Mouse (Mus musculus): ENCODE data around the gene Ube2n. TPM values are rescaled to one million over a fixed set of nuclear protein-coding genes. Genes with fewer than 3 reads are reported as not detected.

Ube2n gene
- polyA plus RNA-seq, 1 experiment from 2014 or later, result 432 TPM

DNA sequence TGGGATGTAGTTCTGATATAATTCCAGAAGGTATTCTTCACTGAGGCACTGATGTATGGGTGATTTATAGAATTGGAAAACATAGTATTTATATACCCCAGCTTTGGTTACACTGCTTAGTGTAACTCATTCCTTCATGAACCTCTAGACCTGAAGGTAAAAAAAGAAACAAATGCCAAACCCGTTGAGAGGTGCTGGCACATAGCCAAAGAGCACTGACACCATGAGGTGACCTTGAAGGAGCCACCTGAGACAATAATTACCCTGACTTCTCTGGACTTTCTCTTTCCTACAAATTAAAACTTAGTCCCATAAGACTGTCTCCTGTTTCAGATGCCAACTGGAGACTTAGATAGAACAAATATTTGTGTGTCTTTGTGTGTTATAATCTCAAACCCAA, 10.6 kb upstream of the Ube2n start:
- 0 out of 2 replicates have a peak, but pooled peaks cover 3% of the 10 kb centered on the region for H3K36me3 ChIP-seq
- WGBS, result 63% methylated on average over 1 of the region's 1 CpGs
- H3K9me3 ChIP-seq (replicated peaks), result no peaks in the 10 kb centered on the region
- H3K27ac ChIP-seq, result no peak overlapping the region
- H3K27me3 ChIP-seq (ENCODE audit: low read depth, poor library complexity, severe bottlenecking), result no peaks in the 10 kb centered on the region
- no peak overlapping the region for H3K4me3 ChIP-seq
- peaks cover 11% of the 10 kb centered on the region for H3K4me1 ChIP-seq
- no peak for DNase-seq (ENCODE audit: low spot score)

DNA sequence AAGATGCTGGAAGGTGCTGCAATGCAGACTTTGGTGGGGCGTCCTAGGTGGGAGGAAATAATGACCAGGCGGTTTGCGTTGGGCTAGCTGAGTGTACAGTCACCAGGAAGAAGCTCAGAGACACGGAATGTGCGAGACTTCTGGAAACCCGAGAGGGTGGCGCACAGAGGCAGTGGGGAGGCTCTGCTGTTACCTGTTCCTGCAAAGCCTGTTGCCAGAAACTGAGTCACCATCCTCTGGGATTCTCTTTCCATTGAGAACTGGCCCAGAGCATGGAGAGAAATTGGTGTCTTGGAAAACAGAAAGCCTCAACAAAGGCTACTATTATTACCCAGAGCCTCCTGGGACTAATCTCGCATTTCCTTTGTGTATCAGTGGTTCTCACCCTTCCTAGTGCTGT, 6.8 kb upstream of the Ube2n start:
- no peak for DNase-seq (ENCODE audit: low spot score)
- H3K27ac ChIP-seq, result no peak overlapping the region
- H3K36me3 ChIP-seq, result no peaks in the 10 kb centered on the region
- H3K27me3 ChIP-seq (ENCODE audit: low read depth, poor library complexity, severe bottlenecking), result no peaks in the 10 kb centered on the region
- WGBS, result 84% methylated on average over 8 of the region's 8 CpGs
- no peaks in the 10 kb centered on the region for H3K4me1 ChIP-seq
- H3K4me3 ChIP-seq, result no peak overlapping the region
- H3K9me3 ChIP-seq (replicated peaks), result no peaks in the 10 kb centered on the region

DNA sequence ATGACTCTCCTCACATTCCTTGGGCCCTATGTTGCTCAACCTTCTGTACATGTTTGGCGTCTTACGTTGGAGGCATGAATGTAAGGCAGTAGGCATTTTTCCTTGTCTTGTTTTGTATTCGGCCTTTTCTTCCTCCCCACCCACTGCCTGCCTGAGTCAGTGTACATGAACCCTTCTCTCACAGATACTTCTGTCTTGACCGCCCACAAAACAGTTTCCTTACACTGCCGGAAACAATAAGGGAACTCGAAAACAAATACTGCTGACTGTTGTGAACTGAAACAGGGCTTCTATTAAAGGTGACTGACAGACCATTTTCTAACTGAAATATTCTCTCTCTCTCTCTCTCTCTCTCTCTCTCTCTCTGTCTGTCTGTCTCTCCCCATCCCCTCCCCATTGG, 6.2 kb upstream of the Ube2n start:
- H3K4me1 ChIP-seq, result peaks cover under 1% of the 10 kb centered on the region
- no peak overlapping the region for H3K27ac ChIP-seq
- H3K27me3 ChIP-seq (ENCODE audit: low read depth, poor library complexity, severe bottlenecking), result no peaks in the 10 kb centered on the region
- 85% methylated on average over 6 of the region's 6 CpGs for WGBS
- H3K36me3 ChIP-seq, result no peaks in the 10 kb centered on the region
- DNase-seq (ENCODE audit: low spot score), result no peak
- no peaks in the 10 kb centered on the region for H3K9me3 ChIP-seq (replicated peaks)
- H3K4me3 ChIP-seq, result no peak overlapping the region

DNA sequence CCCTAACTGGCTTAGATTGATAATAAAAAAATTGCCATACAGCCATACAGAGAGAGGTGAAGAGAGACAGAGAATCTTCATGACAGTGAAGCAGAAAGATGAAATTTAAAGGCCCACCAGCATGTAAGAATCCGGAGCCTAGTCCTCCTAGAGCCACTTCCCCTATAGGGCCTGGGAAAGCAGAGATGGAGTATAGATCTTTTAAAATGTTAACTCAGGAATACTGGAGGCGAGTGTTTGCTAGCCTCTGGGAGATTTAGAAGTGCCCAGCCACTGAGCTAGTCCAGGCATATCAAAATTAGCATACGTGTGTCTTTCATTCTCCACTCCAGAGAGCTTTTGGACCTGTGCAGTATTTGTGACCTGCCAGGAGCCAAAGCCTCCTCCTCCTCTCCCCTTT, 5.7 kb upstream of the Ube2n start:
- Histone ChIP-seq H3K27ac (no peak overlapping the region), H3K36me3 (no peaks in the 10 kb centered on the region), H3K27me3 (ENCODE audit: low read depth, poor library complexity, severe bottlenecking) (no peaks in the 10 kb centered on the region), H3K9me3 (replicated peaks) (no peaks in the 10 kb centered on the region), H3K4me3 (no peak overlapping the region), H3K4me1 (peaks cover 6% of the 10 kb centered on the region)
- DNase-seq (ENCODE audit: low spot score), result no peak
- WGBS, result 77% methylated on average over 3 of the region's 3 CpGs

DNA sequence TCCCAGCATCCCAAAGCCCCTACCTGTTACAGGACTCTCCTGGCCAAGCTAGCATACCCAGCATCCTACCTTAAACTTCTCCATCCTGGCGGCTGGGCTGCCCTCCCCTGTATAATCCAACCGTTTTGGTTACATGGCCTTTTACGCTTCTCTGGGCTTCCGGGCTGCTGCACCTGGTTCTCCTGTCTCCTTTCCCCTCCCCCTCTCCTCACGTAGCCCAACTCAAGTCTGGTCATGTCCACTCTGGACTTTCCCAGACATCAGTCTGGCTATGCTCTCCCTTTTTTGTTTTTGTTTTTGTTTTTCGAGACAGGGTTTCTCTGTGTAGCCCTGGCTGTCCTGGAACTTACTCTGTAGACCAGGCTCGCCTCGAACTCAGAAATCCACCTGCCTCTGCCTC, 2.3 kb upstream of the Ube2n start:
- peaks cover 7% of the 10 kb centered on the region for H3K36me3 ChIP-seq
- no peak for DNase-seq (ENCODE audit: low spot score)
- 85% methylated on average over 8 of the region's 8 CpGs for WGBS

DNA sequence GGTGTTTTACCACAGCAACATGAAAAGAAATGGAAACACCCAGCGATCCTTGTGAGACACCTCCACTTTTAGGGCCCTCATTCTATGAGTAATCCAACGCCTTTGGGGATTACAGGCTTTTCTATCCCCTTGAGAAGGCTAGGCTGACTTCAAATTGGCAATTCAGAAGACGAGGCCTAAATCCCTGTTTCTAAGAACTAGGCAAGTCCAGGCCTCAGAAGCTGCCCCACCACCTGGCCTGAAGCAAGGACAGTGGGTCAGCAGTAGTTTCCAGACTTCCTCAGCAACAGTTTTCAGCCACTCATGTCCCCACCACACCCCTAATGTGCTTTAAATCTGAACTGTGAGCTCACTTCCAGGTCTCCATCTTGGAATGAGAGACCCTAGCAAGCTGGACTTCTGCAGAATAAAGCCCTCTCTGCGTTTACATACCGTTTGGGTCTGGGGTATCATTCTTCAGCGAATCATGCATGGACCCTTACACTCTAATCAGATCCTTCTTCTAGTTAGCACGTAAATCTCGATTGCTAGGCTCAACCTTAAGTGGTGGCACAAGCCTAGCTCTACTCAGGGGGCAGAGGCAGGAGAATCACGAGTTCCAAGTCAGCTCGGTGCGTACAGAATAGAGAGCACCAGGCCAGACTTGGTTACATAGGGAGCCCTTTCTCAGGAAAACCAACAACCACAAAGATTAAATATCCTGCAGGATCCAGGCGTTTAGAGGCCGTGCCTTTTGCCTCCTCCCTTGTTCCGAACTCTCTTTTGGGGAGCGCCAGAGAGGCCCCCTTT, 983 bp upstream of the Ube2n start:
- Histone ChIP-seq H3K4me3 (peak overlapping the region; percentile 98), H3K4me1 (peaks cover 14% of the 10 kb centered on the region), H3K27ac (peak overlapping the region; percentile 98), H3K27me3 (ENCODE audit: low read depth, poor library complexity, severe bottlenecking) (no peaks in the 10 kb centered on the region), H3K9me3 (replicated peaks) (no peaks in the 10 kb centered on the region), H3K36me3 (peaks cover 15% of the 10 kb centered on the region)
- 38% methylated on average over 15 of the region's 15 CpGs for WGBS
- no peak for DNase-seq (ENCODE audit: low spot score)

More for the DNA sequence above, 2.3 kb upstream of the Ube2n start:
- no peaks in the 10 kb centered on the region for H3K9me3 ChIP-seq (replicated peaks)
- H3K27ac ChIP-seq, result no peak overlapping the region
- no peak overlapping the region for H3K4me3 ChIP-seq
- H3K4me1 ChIP-seq, result peaks cover 14% of the 10 kb centered on the region
- H3K27me3 ChIP-seq (ENCODE audit: low read depth, poor library complexity, severe bottlenecking), result no peaks in the 10 kb centered on the region

DNA sequence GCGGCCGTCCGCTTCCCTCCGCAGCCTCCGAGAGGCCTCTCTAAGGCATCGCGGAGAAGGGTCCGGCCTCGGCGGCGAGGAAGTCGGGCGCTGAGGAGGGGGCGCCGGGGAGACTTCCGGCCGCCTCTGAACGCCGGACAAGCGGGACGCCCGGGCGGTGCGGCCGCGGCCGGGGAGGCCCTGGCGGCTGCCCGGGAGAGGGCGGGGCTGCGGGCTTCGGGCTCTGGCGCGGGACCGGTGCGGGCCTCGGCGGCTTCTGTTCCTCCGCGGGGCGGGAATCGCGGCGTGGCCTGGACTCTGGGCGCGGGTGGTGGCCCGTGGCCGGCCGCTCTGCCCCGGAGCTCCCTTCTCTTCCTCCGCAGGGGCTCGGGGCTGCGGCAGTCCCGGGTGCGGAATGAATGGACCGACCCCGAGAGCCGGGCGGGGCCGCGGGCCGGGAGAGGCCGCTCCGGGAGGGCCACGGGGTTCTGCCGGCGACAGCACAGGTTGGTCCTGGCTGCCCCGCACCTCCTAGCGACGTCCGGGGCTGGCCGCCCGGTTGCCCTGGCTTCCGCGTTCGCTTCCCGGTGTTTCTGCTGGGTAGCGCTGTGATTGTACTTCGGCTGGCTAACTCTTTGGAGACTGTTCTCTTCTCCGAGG, 467 bp downstream of the Ube2n start:
- peak; percentile 69 for DNase-seq (ENCODE audit: low spot score)
- peaks cover 29% of the 10 kb centered on the region for H3K36me3 ChIP-seq
- no peaks in the 10 kb centered on the region for H3K27me3 ChIP-seq (ENCODE audit: low read depth, poor library complexity, severe bottlenecking)
- H3K4me3 ChIP-seq, result peak overlapping the region; percentile 98
- under 1% methylated on average over 72 of the region's 80 CpGs for WGBS
- peak overlapping the region; percentile 98 for H3K27ac ChIP-seq
- H3K9me3 ChIP-seq (replicated peaks), result no peaks in the 10 kb centered on the region
- H3K4me1 ChIP-seq, result peaks cover 14% of the 10 kb centered on the region

DNA sequence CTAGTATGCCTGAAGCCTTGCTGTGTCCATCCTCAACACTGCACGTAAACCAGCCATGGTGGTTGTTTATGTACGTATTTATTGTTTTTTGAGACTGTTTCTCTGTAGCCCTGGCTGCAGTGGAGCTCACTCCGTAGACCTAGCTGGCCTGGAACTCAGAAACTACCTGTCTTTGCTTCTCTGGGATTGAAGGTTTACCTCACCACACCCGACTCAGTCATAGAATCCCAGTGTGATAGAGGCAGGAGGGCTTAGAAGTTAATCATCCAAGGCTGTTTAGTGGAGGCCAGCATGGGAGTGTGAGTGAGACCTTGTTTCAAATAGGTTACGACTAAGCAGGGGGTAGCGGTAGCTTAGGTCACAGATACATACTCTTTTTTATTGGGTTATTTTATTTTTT, 2.7 kb downstream of the Ube2n start:
- Histone ChIP-seq H3K27ac (no peak overlapping the region), H3K27me3 (ENCODE audit: low read depth, poor library complexity, severe bottlenecking) (no peaks in the 10 kb centered on the region), H3K9me3 (replicated peaks) (no peaks in the 10 kb centered on the region), H3K4me1 (peaks cover 14% of the 10 kb centered on the region), H3K4me3 (no peak overlapping the region), H3K36me3 (peaks cover 49% of the 10 kb centered on the region)
- WGBS, result 90% methylated on average over 6 of the region's 6 CpGs
- DNase-seq (ENCODE audit: low spot score), result no peak

DNA sequence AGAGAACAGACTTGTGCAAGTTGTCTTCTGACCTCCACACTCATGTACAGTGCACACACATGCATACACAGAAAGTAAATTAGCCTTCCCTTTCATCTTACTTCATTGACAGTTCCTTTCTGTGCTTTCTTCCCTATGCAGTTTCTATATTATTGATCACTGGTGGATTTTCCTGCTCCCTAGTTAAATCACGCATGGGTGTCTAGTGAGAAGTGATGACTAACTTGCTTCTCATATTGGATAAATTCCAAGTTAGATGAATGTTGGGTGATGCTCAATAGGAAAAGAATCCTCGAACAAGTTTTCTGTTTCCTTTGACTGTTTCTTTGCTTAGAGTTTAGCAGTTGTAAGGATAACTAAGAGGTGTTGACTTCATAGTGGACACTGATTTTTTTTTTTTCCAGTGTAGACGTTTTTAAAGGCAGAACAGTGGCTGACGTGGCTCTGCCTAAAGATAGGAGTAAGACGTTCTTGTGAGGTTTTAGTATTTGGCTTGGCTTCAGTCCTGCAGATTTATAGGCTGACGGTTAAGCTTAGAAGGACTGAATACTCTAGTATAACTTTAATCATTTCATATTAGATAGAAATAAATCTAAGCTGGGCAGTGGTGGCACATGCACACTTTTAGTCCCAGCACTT, 10.2 kb downstream of the Ube2n start:
- Histone ChIP-seq H3K27ac (no peak overlapping the region), H3K27me3 (ENCODE audit: low read depth, poor library complexity, severe bottlenecking) (no peaks in the 10 kb centered on the region), H3K36me3 (peaks cover 27% of the 10 kb centered on the region), H3K9me3 (replicated peaks) (no peaks in the 10 kb centered on the region), H3K4me1 (no peaks in the 10 kb centered on the region), H3K4me3 (no peak overlapping the region)
- WGBS, result 92% methylated on average over 6 of the region's 6 CpGs
- no peak for DNase-seq (ENCODE audit: low spot score)

DNA sequence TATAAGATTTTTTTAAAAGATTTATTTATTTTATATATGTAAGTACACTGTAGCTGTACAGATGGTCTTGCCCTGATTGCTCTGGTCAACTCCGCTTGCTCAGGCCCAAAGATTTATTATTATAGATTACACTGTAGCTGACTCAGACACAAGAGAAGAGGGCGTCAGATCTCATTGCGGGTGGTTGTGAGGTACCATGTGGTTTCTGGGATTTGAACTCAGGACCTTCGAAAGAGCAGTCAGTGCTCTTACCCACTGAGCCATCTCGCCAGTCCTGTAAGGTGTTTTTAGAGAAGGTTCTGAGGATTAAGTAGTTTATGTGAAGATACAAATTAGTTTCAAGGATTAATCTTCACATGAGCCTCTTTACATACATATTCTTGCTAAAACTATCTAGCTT, 10.9 kb downstream of the Ube2n start:
- 92% methylated on average over 5 of the region's 5 CpGs for whole genome bisulfite sequencing
- Histone ChIP-seq H3K27ac (no peak overlapping the region), H3K36me3 (peaks cover 20% of the 10 kb centered on the region), H3K27me3 (ENCODE audit: low read depth, poor library complexity, severe bottlenecking) (no peaks in the 10 kb centered on the region), H3K4me3 (no peak overlapping the region), H3K4me1 (peaks cover 4% of the 10 kb centered on the region), H3K9me3 (replicated peaks) (no peaks in the 10 kb centered on the region)
- DNase-seq (ENCODE audit: low spot score), result no peak

DNA sequence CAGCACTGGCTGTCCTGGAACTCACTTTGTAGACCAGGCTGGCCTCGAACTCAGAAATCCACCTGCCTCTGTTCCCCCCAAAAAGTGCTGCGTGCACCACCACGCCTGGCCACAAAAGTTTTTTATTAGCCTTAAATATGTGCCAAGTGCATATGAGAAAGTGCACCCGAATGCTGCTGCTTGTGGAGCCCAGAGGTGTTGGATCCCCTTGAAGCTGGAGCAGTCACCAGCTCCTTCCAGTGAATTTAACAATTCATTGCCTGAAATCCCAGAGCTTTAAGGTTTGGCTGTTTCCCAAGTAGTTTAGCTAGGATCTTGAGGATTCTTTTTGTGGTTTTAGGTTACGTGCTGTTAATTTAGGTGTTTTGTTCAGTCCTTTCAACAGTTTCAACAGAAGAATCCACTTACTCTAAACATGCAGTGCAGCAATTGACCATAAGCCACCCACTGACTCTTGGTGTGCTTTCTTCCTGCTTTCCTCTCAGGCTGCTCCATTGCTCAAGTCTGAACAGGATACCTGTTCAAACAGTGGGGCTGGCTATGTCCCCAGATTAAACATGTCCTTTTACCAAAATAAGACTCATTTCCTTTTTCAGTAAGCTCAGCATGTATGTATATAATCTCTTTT, 11.7 kb downstream of the Ube2n start:
- peaks cover 15% of the 10 kb centered on the region for H3K36me3 ChIP-seq
- peaks cover 5% of the 10 kb centered on the region for H3K4me1 ChIP-seq
- WGBS, result 83% methylated on average over 5 of the region's 5 CpGs
- no peak overlapping the region for H3K27ac ChIP-seq
- H3K9me3 ChIP-seq (replicated peaks), result no peaks in the 10 kb centered on the region
- no peaks in the 10 kb centered on the region for H3K27me3 ChIP-seq (ENCODE audit: low read depth, poor library complexity, severe bottlenecking)
- DNase-seq (ENCODE audit: low spot score), result no peak
- H3K4me3 ChIP-seq, result no peak overlapping the region

DNA sequence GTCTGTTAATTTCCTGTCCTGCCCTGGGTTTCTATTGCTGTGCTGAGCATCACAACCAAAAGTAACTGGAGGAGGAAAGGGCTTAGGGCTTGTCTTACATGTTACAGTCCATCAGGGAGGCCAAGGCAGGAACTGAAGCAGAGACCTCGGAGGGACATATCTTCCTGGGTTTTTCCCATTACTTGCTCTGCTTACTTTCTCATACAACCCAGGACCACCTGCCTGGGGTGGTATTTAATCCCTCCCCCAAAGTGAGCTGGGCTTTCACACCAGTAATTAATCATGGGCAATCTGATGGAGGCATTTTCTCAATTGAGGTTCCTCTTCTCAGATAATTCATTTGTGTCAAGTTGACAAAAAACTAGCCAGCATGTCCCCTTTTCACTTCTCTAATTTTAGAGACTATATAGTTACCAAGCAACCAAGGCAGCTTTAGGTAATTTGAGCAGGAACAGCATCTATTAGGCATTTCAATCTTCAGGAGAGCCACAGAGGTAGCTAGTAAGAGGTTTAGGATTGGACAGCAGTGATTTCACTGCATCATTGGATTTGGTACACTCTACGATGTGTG, 15.7 kb downstream of the Ube2n start:
- no peak for DNase-seq (ENCODE audit: low spot score)
- WGBS, result 77% methylated on average over 2 of the region's 2 CpGs
- H3K4me3 ChIP-seq, result no peak overlapping the region

More for the DNA sequence above, 15.7 kb downstream of the Ube2n start:
- Histone ChIP-seq H3K36me3 (no peaks in the 10 kb centered on the region), H3K27ac (no peak overlapping the region), H3K9me3 (replicated peaks) (no peaks in the 10 kb centered on the region), H3K4me1 (peaks cover 5% of the 10 kb centered on the region), H3K27me3 (ENCODE audit: low read depth, poor library complexity, severe bottlenecking) (no peaks in the 10 kb centered on the region)
